Mouse (Mus musculus): Measurements from ENCODE around the gene Tmem53.
"Not testable (repeated sequence)": the region's sequence is repeated elsewhere in the genome, so short reads cannot be mapped to it uniquely, and the experiment has no call there.

Tmem53 gene

GRCm38 (mm10) chr4:117252755-117253154 lies 1.0 kb downstream of the Tmem53 start:
- DNase-seq = no peak

- no peak for DNase-seq
Measured at GRCm38 (mm10) chr4:117253218-117254016, 1.7 kb downstream of the Tmem53 start.

- no peak for DNase-seq
Measured at GRCm38 (mm10) chr4:117254017-117254627, 2.4 kb downstream of the Tmem53 start.

GRCm38 (mm10) chr4:117254672-117255071 lies 2.9 kb downstream of the Tmem53 start:
- DNase-seq = no peak

- not testable (repeated sequence) for DNase-seq
Measured at GRCm38 (mm10) chr4:117259909-117260308, 8.2 kb downstream of the Tmem53 start.

GRCm38 (mm10) chr4:117261222-117261621 lies 9.5 kb downstream of the Tmem53 start:
- DNase-seq = no peak

GRCm38 (mm10) chr4:117262101-117262913 lies 10.6 kb downstream of the Tmem53 start:
- DNase-seq = no peak

- DNase-seq = no peak
Measured at GRCm38 (mm10) chr4:117262987-117263386, 11.2 kb downstream of the Tmem53 start.

- DNase-seq = peak; percentile 76
Measured at GRCm38 (mm10) chr4:117267284-117267683, 15.5 kb downstream of the Tmem53 start.

- DNase-seq = no peak
Measured at GRCm38 (mm10) chr4:117267831-117268437, 16.2 kb downstream of the Tmem53 start.

GRCm38 (mm10) chr4:117270278-117270677 lies 18.5 kb downstream of the Tmem53 start:
- DNase-seq = peak; percentile 86

GRCm38 (mm10) chr4:117272459-117272858 lies 20.7 kb downstream of the Tmem53 start:
- DNase-seq = no peak

- no peak for DNase-seq
Measured at GRCm38 (mm10) chr4:117274720-117275119, 23.0 kb downstream of the Tmem53 start.

- no peak for DNase-seq
Measured at GRCm38 (mm10) chr4:117276281-117276711, 24.5 kb downstream of the Tmem53 start.

GRCm38 (mm10) chr4:117277021-117277420 lies 25.3 kb downstream of the Tmem53 start:
- DNase-seq = no peak

GRCm38 (mm10) chr4:117277687-117278086 lies 25.9 kb downstream of the Tmem53 start:
- no peak for DNase-seq

GRCm38 (mm10) chr4:117278381-117279252 lies 26.9 kb downstream of the Tmem53 start:
- no peak for DNase-seq

GRCm38 (mm10) chr4:117279253-117279642 lies 27.5 kb downstream of the Tmem53 start:
- DNase-seq = no peak

GRCm38 (mm10) chr4:117280397-117280930 lies 28.7 kb downstream of the Tmem53 start:
- DNase-seq = no peak

- DNase-seq = no peak
Measured at GRCm38 (mm10) chr4:117281090-117281845, 29.5 kb downstream of the Tmem53 start.
